Mouse (Mus musculus): ENCODE data around the gene Nup50.

DNA sequence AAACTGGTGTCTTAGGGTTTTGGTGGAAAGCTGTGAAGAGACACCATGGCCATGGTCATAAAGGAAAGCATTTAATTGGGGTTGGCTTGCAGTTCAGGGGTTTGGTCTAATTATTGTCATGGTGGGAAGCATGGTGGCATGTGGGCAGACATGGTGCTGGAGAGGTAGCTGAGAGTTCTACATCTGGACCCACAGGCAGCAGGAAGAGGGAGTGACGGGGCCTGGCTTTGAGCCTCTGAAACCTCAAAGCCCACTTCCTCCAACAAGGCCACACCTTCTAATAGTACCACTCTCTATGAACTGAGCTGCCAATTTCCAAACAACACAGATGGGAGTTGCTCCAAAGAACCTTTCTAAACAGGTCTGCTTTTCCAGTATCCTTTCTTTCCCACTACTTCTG, 26.5 kb upstream of the Nup50 start:
- TF ChIP-seq CTCF (IDR thresholded peaks at IDR 0.05; ENCODE audit: borderline replicate concordance, insufficient read depth, low read depth, low read length) (no peak), POLR2A (IDR thresholded peaks at IDR 0.05; ENCODE audit: borderline replicate concordance, insufficient read depth, low read length) (no peak)
